Mouse (Mus musculus): Measurements from ENCODE around the gene Mapk12. TPM values are rescaled to one million over a fixed set of nuclear protein-coding genes. Genes with fewer than 3 reads are reported as not detected.

Gene Mapk12
- total and polyA plus RNA-seq, 3 experiments = 0.18 TPM; not detected in 2

GRCm38 (mm10) chr15:89128382-89129350 is 11.8 kb downstream of the Mapk12 start, which contains the start of gene Hdac10:
Hdac10 (minus strand) TSS chr15:89128700.
- Histone ChIP-seq H3K4me1 (ENCODE audit: control insufficient read depth in 1 of 2, insufficient read depth in 2 of 2, low read length in 2 of 2) (peaks cover 2 to 16% of the 10 kb centered on the region in 2 experiments; a peak in 3 of 4 replicates), H3K79me2 (ENCODE audit: control insufficient read depth, insufficient read depth, low read length, poor library complexity) (peaks cover 10% of the 10 kb centered on the region; the same call in 1 of the 2 replicates), H3K9me3 (replicated peaks; ENCODE audit: insufficient read depth, low read length) (no peaks in the 10 kb centered on the region), H3K27me3 (ENCODE audit: control insufficient read depth in 1 of 2, insufficient read depth in 2 of 2, low read length in 2 of 2) (no peaks in the 10 kb centered on the region), H3K27ac (ENCODE audit: control insufficient read depth, low read depth, low read length) (peak within 1 kb of the TSS; percentile 88), H3K9ac (ENCODE audit: control insufficient read depth, low read depth, low read length, poor library complexity, severe bottlenecking) (peak within 1 kb of the TSS; percentile 94), H3K36me3 (ENCODE audit: control insufficient read depth in 1 of 2, insufficient read depth in 2 of 2, low read length in 2 of 2) (no peaks in the 10 kb centered on the region; a peak in 1 of 4 replicates), H3K4me3 (ENCODE audit: control insufficient read depth in 1 of 2, insufficient read depth in 1 of 2, low read depth in 2 of 2, low read length in 2 of 2) (peak within 1 kb of the TSS; percentile 91 to 94)
- peak; percentile 93 for DNase-seq (ENCODE audit: low read depth, low spot score)
- 0 out of 2 replicates have a peak, but pooled peaks have one; percentile 16 for TF ChIP-seq ETS1 (IDR thresholded peaks at IDR 0.05; ENCODE audit: low read depth, low read length)
- no peak for TF ChIP-seq RCOR1 (IDR thresholded peaks at IDR 0.05; ENCODE audit: low read depth, low read length)
- peak; percentile 90 for TF ChIP-seq NELFE (IDR thresholded peaks at IDR 0.05; ENCODE audit: low read depth, low read length)
- TF ChIP-seq CHD1 (IDR thresholded peaks at IDR 0.05; ENCODE audit: low read depth, low read length) = no peak
- peak; percentile 76; the same call in 1 of the 2 replicates for TF ChIP-seq ZMIZ1 (IDR thresholded peaks at IDR 0.05; ENCODE audit: low read depth, low read length)
- peak; percentile 79 for TF ChIP-seq HCFC1 (IDR thresholded peaks at IDR 0.05; ENCODE audit: low read depth, low read length)
- TF ChIP-seq ZC3H11A (IDR thresholded peaks at IDR 0.05; ENCODE audit: low read depth, low read length) = no peak
- no peak for TF ChIP-seq TAL1 (IDR thresholded peaks at IDR 0.05; ENCODE audit: low read length)
- TF ChIP-seq SIN3A (IDR thresholded peaks at IDR 0.05; ENCODE audit: low read length) = peak; percentile 86
- no peak for TF ChIP-seq MAZ (IDR thresholded peaks at IDR 0.05; ENCODE audit: low read depth, low read length)
- peak; percentile 42; the same call in 1 of the 2 replicates for TF ChIP-seq KAT2A (conservative IDR thresholded peaks at IDR 0.05; ENCODE audit: low read depth, low read length)
- TF ChIP-seq ZNF384 (IDR thresholded peaks at IDR 0.05; ENCODE audit: low read depth, low read length) = no peak
- no peak for TF ChIP-seq CHD2 (IDR thresholded peaks at IDR 0.05; ENCODE audit: low read length)
- TF ChIP-seq E2F4 (IDR thresholded peaks at IDR 0.05; ENCODE audit: borderline replicate concordance, low read depth, low read length) = 0 out of 2 replicates have a peak, but pooled peaks have one; percentile 53
- no peak for TF ChIP-seq USF1 (IDR thresholded peaks at IDR 0.05; ENCODE audit: low read depth, low read length)
- TF ChIP-seq SMC3 (IDR thresholded peaks at IDR 0.05; ENCODE audit: low read depth, low read length) = peak; percentile 20; the same call in 1 of the 2 replicates
- peak; percentile 79; the same call in 1 of the 2 replicates for TF ChIP-seq POLR2AphosphoS2 (IDR thresholded peaks at IDR 0.05; ENCODE audit: low read length)
- no peak for TF ChIP-seq EP300 (IDR thresholded peaks at IDR 0.05; ENCODE audit: low read depth in 1 of 2, low read length in 2 of 2)
- no peak for TF ChIP-seq JUND (IDR thresholded peaks at IDR 0.05; ENCODE audit: low read depth, low read length)
- peak; percentile 24; the same call in 1 of the 2 replicates for TF ChIP-seq GATA1 (IDR thresholded peaks at IDR 0.05; ENCODE audit: low read depth, low read length)
- TF ChIP-seq BHLHE40 (IDR thresholded peaks at IDR 0.05; ENCODE audit: borderline replicate concordance, low read depth, low read length) = no peak
- no peak for TF ChIP-seq USF2 (IDR thresholded peaks at IDR 0.05; ENCODE audit: borderline replicate concordance in 1 of 2, insufficient read depth in 1 of 2, low read depth in 1 of 2, low read length in 2 of 2)
- TF ChIP-seq UBTF (IDR thresholded peaks at IDR 0.05; ENCODE audit: borderline replicate concordance, insufficient read depth, low read depth, low read length) = no peak
- TF ChIP-seq NRF1 (IDR thresholded peaks at IDR 0.05; ENCODE audit: insufficient read depth, low read depth, low read length, poor library complexity, severe bottlenecking) = no peak
- TF ChIP-seq ELF1 (IDR thresholded peaks at IDR 0.05; ENCODE audit: low read depth, low read length) = peak; percentile 90
- TF ChIP-seq RAD21 (IDR thresholded peaks at IDR 0.05; ENCODE audit: low read depth, low read length) = no peak; the same call in 1 of the 2 replicates
- peak; percentile 53 for TF ChIP-seq TCF12 (IDR thresholded peaks at IDR 0.05; ENCODE audit: low read depth, low read length)
- no peak for TF ChIP-seq MAFK (IDR thresholded peaks at IDR 0.05; ENCODE audit: borderline replicate concordance, low read depth, low read length)
- peak; percentile 70 to 85 (median 76) for TF ChIP-seq CTCF (IDR thresholded peaks at IDR 0.05 in 2 of 3, conservative IDR thresholded peaks at IDR 0.05 in 1 of 3; ENCODE audit: control insufficient read depth in 1 of 3, insufficient read depth in 1 of 3, low read depth in 2 of 3, low read length in 3 of 3, poor library complexity in 1 of 3, severe bottlenecking in 1 of 3)
- peak; percentile 59; the same call in 1 of the 2 replicates for TF ChIP-seq MAX (IDR thresholded peaks at IDR 0.05; ENCODE audit: low read length)
- no peak for TF ChIP-seq ZKSCAN1 (IDR thresholded peaks at IDR 0.05; ENCODE audit: low read depth, low read length)
- TF ChIP-seq POLR2A (IDR thresholded peaks at IDR 0.05; ENCODE audit: control insufficient read depth in 1 of 2, insufficient read depth in 1 of 2, low read depth in 1 of 2, low read length in 2 of 2, poor library complexity in 1 of 2) = peak; percentile 45 to 93; a peak in 3 of 4 replicates
- peak; percentile 62 for TF ChIP-seq MYC (IDR thresholded peaks at IDR 0.05; ENCODE audit: low read depth, low read length)
- no peak for TF ChIP-seq MYB (IDR thresholded peaks at IDR 0.05; ENCODE audit: low read depth, low read length)
- peak; percentile 96 for TF ChIP-seq MXI1 (IDR thresholded peaks at IDR 0.05; ENCODE audit: low read depth, low read length)

Measured in MEL (cell line).